Mouse (Mus musculus) stomach, embryonic 16.5 days (tissue): ENCODE results near the gene Wdr26. TPM values are rescaled to one million over a fixed set of nuclear protein-coding genes. Genes with fewer than 3 reads are reported as not detected.

Experiments
- ATAC-seq: fragments of 200-750 bp; cut with Nextera tagmentation; 2 replicates; pipeline ENCODE4 v1.8.0; 2017; ENCODE audit warnings: moderate number of reproducible peaks, moderate TSS enrichment; ENCODE audit not compliant: insufficient read depth, low FRiP score
- H3K27ac ChIP-seq: fragments of 300-500 bp; sonication (generic); 2 replicates; pipeline ENCODE4 v1.5.1; 2014; ENCODE audit warnings: low read length
- H3K27me3 ChIP-seq: fragments of 300-500 bp; sonication (generic); 2 replicates; pipeline ENCODE4 v1.6.1; 2014; ENCODE audit warnings: low read length, control low read depth, mixed read lengths; ENCODE audit not compliant: control insufficient read depth, insufficient read depth
- H3K36me3 ChIP-seq: fragments of 300-500 bp; sonication (generic); 2 replicates; pipeline ENCODE4 v1.6.1; 2014; ENCODE audit warnings: low read length; ENCODE audit not compliant: control insufficient read depth, insufficient read depth
- H3K4me1 ChIP-seq: fragments of 300-500 bp; sonication (generic); 2 replicates; pipeline ENCODE4 v1.6.1; 2014; ENCODE audit warnings: low read length, control low read depth, mixed read lengths; ENCODE audit not compliant: control insufficient read depth, insufficient read depth
- H3K4me2 ChIP-seq: fragments of 300-500 bp; sonication (generic); 2 replicates; pipeline ENCODE4 v1.6.1; 2014; ENCODE audit warnings: low read depth, low read length, mixed read lengths
- H3K4me3 ChIP-seq: fragments of 300-500 bp; sonication (generic); replicated peaks from 2 replicates; pipeline ENCODE4 v1.5.1; 2014; ENCODE audit warnings: mild to moderate bottlenecking, low read length
- H3K9ac ChIP-seq: fragments of 300-500 bp; sonication (generic); 2 replicates; pipeline ENCODE4 v1.6.1; 2014; ENCODE audit warnings: low read length
- H3K9me3 ChIP-seq: fragments of 300-500 bp; sonication (generic); replicated peaks from 2 replicates; pipeline ENCODE4 v1.6.1; 2016; ENCODE audit warnings: low read length, control low read depth; ENCODE audit not compliant: control insufficient read depth
- WGBS: fragments of 180-500 bp; shearing (Covaris S2); extraction: QIAGEN DNeasy Blood & Tissue Kit; methylation state at CpG from one replicate; pipeline ENCODE4 v1.1.7; 2014; 5-methylcytosine and 5-hydroxymethylcytosine counted together
- polyA plus RNA-seq: library from polyadenylated mRNA; unstranded; fragments of >200 nt; fragmentation: Nextera tagmentation; extraction: Ambion mirVana; gene quantifications from 2 replicates; pipeline ENCODE4 v1.2.1, GENCODE M21; 2015

Wdr26 gene
- polyA plus RNA-seq, 1 experiment from 2014 or later = 25.9 TPM

DNA sequence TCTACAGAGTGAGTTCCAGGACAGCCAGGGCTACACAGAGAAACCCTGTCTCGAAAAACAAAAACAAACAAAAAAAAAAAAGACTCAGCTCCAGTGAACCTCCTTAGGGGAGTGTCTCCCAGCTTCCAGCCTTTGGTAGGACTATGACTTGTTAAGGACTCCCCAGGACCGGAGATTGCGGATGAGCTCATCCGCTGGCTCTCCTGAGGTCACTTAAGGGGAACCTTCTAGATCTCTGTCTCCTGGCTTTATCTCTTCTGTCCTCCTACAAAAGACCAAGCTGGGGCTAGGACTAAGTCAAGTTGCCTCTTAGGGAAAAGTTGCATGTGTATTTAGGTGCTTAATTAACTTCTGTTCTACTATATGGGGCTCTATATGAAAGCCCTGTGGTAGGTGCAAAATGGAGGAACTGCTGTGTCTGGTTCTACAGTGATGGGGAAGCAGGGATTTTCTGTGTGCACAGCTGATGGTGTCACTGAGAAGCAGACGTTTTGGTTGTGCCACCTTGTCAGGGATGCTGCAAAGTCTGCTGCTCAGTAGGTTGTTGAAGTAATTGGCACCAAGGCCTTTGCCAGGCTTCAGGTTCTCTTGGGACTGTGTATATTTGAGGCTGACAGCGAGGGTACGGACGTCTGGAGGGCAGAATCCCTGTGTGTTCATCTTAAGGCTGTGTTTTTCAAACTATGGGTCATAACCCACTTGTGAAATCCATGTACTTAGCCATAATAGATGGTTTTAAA is 2.7 kb upstream of the Wdr26 start:
- no peak overlapping the region for H3K4me3 ChIP-seq

DNA sequence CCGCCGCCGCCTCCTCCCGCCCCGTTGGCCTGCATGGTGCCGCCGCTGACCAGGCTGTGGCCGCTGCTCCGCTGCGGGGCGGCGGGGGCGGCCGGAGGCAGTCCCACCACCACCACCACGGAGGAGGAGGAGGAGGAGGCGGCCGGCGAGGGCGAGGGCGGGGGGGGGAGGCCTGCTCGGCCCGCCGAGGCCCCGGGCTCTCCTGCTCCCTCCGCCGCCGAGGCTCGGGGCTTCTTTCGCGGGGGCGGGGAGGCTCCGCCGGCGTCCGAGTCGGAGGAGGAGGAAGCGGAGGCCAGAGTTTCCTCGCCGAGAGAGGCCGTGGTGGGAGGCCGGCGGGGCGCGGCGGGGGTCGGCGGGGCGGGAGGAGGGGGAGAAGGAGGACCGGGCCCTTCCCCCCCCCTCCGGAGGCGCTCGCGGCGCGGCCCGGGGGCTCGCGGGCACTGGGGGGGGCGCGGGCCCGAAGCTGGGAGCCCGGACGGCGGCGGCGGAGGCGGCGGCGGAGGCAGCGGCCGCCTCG is 340 bp downstream of the Wdr26 start:
- H3K36me3 ChIP-seq = no peaks in the 10 kb centered on the region
- H3K4me3 ChIP-seq = peak overlapping the region; percentile 70
- peaks cover 16% of the 10 kb centered on the region for H3K4me1 ChIP-seq
- no peaks in the 10 kb centered on the region for H3K27me3 ChIP-seq
- H3K27ac ChIP-seq = peak overlapping the region; percentile 95
- no peaks in the 10 kb centered on the region for H3K9me3 ChIP-seq
- H3K9ac ChIP-seq = peak overlapping the region; percentile 99
- peak; percentile 37 for ATAC-seq
- peak overlapping the region; percentile 68 for H3K4me2 ChIP-seq
- under 1% methylated on average over 30 of the region's 72 CpGs for WGBS

More for the DNA sequence above, 2.7 kb upstream of the Wdr26 start:
- Histone ChIP-seq H3K27me3 (no peaks in the 10 kb centered on the region), H3K9me3 (no peaks in the 10 kb centered on the region), H3K27ac (no peak overlapping the region), H3K36me3 (no peaks in the 10 kb centered on the region), H3K4me1 (peaks cover 13% of the 10 kb centered on the region), H3K4me2 (no peak overlapping the region), H3K9ac (no peak overlapping the region)
- no peak for ATAC-seq
- 83% methylated on average over 8 of the region's 8 CpGs for WGBS

DNA sequence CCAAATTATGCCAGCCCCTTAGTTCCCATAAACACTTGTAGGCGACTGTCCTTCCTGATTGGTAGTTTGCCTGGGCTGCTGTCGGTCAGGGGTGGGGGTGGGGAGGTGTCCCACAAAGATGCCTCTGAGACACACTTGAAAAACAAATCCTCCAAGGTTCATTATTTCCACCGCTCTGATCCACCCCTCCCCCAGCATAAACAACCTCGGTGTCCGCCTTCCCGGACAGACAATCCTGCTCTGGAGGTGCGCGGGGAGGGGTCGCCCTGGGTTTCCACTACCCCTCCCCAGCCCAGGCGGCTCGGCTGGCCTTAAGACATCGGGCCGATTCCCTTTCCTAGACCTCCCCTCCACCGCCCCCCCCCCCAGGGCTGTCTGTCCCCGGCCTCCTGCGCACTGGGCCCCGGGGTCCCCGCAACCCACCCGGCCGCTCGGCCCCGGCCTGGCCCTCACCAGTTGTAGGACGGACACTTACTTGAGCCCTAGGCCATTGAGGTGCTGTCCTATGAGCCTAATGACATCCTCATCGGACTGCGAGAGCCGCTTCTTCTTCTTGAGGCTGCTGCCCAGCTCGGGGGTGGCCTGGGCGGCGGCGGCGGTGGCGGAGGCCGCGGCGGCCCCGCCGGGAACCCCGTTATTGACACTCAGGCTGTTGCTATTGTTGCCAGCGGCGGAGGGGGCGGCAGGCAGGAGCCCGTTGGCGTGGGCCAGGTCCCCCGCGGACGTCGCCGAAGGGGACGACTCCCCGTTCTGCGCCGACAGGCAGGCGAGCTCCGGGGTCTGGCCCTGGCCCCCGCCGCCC is 999 bp downstream of the Wdr26 start:
- Histone ChIP-seq H3K9me3 (no peaks in the 10 kb centered on the region), H3K4me2 (peak overlapping the region; percentile 68), H3K27me3 (no peaks in the 10 kb centered on the region), H3K36me3 (no peaks in the 10 kb centered on the region), H3K27ac (peak overlapping the region; percentile 95), H3K9ac (peak overlapping the region; percentile 99), H3K4me1 (peaks cover 16% of the 10 kb centered on the region), H3K4me3 (peak overlapping the region; percentile 70)
- under 1% methylated on average over 53 of the region's 56 CpGs for WGBS
- peak; percentile 15; the same call in 1 of the 2 replicates for ATAC-seq

DNA sequence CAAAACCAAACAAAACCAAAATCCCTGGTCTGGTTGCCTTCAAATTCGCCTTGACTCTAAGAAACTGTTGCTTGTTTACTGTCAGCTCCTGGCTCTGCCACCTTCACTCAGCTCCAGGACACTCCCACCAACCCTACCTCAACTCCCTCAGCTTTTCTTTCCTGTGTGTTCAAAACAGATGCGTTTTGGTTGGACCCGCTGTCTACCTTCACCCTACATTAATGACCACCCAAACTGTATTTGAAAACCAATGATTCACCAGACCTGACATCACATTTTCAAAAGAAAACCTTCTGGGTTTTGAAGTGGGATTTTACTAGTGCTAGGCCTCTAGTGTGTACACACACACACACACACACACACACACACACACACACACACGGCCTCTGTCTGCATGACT is 1.7 kb downstream of the Wdr26 start:
- no peak for ATAC-seq
- 8% methylated on average over 4 of the region's 4 CpGs for whole genome bisulfite sequencing

DNA sequence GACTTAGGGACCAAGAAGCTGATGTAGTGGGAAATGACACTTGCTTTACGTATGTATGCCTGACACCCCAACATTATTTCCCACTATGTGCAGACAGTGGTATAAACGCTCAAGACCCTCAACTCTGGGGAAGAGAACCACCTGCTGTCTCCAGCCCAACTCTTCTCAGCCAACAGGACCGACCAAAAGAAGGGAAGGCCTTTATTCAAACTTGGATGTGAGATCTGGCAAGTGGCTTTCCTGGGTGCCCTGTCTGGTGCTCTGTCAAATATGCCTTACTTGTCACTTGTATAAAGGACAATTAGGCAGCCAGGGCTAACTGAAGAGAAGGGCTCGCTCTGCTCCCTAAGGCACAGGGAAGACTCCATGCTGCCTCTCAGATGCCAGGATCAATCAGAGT is 12.4 kb downstream of the Wdr26 start:
- Histone ChIP-seq H3K27me3 (no peaks in the 10 kb centered on the region), H3K4me3 (no peak overlapping the region), H3K36me3 (peaks cover 24% of the 10 kb centered on the region; the same call in 1 of the 2 replicates), H3K9me3 (no peaks in the 10 kb centered on the region), H3K27ac (no peak overlapping the region), H3K4me1 (no peaks in the 10 kb centered on the region), H3K9ac (no peak overlapping the region), H3K4me2 (no peak overlapping the region)
- no peak for ATAC-seq
- WGBS = 83% methylated on average over 4 of the region's 4 CpGs

More for the DNA sequence above, 1.7 kb downstream of the Wdr26 start:
- Histone ChIP-seq H3K4me1 (peaks cover 16% of the 10 kb centered on the region), H3K4me3 (peak overlapping the region; percentile 70), H3K4me2 (peak overlapping the region; percentile 68), H3K36me3 (no peaks in the 10 kb centered on the region), H3K27me3 (no peaks in the 10 kb centered on the region), H3K27ac (peak overlapping the region; percentile 95), H3K9ac (peak overlapping the region; percentile 99), H3K9me3 (no peaks in the 10 kb centered on the region)

DNA sequence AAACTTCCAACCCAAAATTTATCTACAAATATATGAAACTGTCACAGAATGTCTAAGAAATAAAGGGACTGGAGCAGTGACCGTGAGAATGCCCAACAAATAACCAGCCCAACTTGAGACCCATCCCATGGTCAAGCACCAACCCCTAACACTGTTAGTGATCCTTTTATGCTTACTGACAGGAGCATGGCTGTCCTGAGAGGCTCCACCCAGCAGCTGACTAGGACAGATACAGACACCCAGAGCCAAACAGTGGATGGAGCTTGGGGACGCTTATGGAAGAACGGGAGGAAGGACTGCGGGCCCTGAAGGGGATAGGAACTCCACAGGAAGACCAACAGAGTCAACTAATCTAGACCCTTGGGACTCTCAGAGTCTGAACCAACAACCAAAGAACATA is 22.9 kb downstream of the Wdr26 start:
- Histone ChIP-seq H3K27me3 (no peaks in the 10 kb centered on the region), H3K4me2 (no peak overlapping the region), H3K36me3 (peaks cover 30% of the 10 kb centered on the region), H3K9me3 (no peaks in the 10 kb centered on the region), H3K4me1 (no peaks in the 10 kb centered on the region), H3K27ac (no peak overlapping the region), H3K9ac (no peak overlapping the region), H3K4me3 (no peak overlapping the region)
- ATAC-seq = no peak
- 82% methylated on average over 4 of the region's 4 CpGs for WGBS

DNA sequence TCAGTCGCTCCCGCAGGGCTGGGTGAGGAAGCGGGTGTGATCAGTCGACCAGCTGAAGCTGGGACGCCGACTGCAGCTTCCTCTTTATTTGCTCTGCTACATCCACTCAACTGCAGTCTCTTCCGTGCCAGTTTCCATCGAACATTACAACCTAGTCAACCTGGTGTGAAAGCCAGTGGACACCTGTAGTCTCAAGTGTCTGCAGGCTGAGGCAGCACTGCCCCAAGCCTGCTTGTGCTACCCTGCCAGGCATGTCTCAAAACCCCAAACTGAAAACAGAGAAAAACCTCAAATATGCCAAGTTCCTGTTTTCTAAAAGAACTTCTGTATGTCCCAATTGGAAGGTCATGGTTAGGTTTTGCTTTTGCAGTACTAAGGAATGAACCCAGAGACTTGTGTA is 41.6 kb downstream of the Wdr26 start:
- WGBS = 67% methylated on average over 8 of the region's 8 CpGs
- Histone ChIP-seq H3K4me2 (no peak overlapping the region), H3K36me3 (0 out of 2 replicates have a peak, but pooled peaks cover 6% of the 10 kb centered on the region), H3K9me3 (no peaks in the 10 kb centered on the region), H3K4me1 (no peaks in the 10 kb centered on the region), H3K27ac (no peak overlapping the region), H3K4me3 (no peak overlapping the region), H3K27me3 (no peaks in the 10 kb centered on the region), H3K9ac (no peak overlapping the region)
- no peak for ATAC-seq

DNA sequence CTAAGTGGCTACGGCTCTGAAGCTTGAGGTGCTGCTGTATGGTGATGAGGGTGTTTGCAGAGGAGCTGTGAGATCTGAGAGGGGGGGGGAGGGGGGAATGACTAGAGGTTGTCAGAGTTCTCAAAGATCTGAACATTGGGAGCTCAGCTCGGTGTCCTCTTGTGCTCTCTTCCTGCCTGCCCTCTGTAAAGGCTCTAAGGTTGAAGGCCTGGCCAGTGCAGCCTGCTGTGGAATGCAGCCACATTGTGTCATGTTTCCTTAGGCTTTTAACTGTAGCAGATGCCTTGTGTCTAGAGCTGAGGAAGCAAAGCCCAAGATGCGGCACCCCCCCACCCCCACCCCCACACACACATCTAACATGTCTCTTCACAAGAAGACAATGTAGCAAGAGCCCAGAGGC is 43.4 kb downstream of the Wdr26 start:
- no peak overlapping the region for H3K9ac ChIP-seq
- no peaks in the 10 kb centered on the region for H3K4me1 ChIP-seq
- no peaks in the 10 kb centered on the region for H3K27me3 ChIP-seq
- no peak overlapping the region for H3K4me2 ChIP-seq
- H3K36me3 ChIP-seq = peaks cover 11% of the 10 kb centered on the region
- no peaks in the 10 kb centered on the region for H3K9me3 ChIP-seq
- H3K27ac ChIP-seq = no peak overlapping the region
- H3K4me3 ChIP-seq = no peak overlapping the region
- no peak for ATAC-seq
- 78% methylated on average over 3 of the region's 3 CpGs for WGBS

DNA sequence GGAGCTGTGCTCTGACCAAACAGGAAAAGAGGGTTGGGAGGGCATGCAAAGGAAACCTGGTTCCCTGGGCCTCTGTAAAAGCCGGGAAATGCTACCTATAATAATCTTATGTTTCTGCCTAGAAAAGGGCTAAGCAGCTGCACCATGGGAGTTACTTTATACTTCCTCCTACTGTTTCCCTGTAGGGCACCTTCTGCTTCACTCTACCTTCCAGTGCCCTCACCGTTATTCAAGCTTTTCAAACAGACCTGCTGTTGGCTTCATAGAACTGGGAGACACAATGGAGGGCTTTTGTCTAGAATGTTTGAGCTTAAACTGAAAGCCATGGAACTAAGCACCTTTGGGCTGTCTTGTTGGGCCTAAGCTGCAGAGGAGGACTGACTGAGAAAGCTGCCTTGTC is 44.0 kb downstream of the Wdr26 start:
- Histone ChIP-seq H3K4me3 (no peak overlapping the region), H3K27ac (no peak overlapping the region), H3K36me3 (peaks cover 16% of the 10 kb centered on the region), H3K9ac (no peak overlapping the region), H3K4me2 (no peak overlapping the region), H3K4me1 (no peaks in the 10 kb centered on the region), H3K27me3 (no peaks in the 10 kb centered on the region), H3K9me3 (no peaks in the 10 kb centered on the region)
- 83% methylated on average over 2 of the region's 2 CpGs for WGBS
- ATAC-seq = no peak
